Mouse (Mus musculus) T-helper 1 cell (primary cell): ENCODE measurements around the gene Cyp1a1.
"Not testable (repeated sequence)": the region's sequence is repeated elsewhere in the genome, so short reads cannot be mapped to it uniquely, and the experiment has no call there.

Source experiments
- in situ Hi-C: fragments of 300-600 bp; cut with MboI, MseI; formaldehyde crosslinking; loops from one replicate; pipeline ENCODE4 v1.15.1; 2025; ENCODE audit warnings: high pct_unique_total_duplicates

The Cyp1a1 gene

GRCm38 (mm10) chr9:57697380-57697779 is 9.7 kb downstream of the Cyp1a1 start:
- in situ Hi-C loops = no loop called here

GRCm38 (mm10) chr9:57698466-57699150 is 10.9 kb downstream of the Cyp1a1 start:
- in situ Hi-C loops = no loop called here

GRCm38 (mm10) chr9:57706496-57706895 is 18.8 kb downstream of the Cyp1a1 start:
- in situ Hi-C loops = no loop called here

GRCm38 (mm10) chr9:57708068-57708719 is 20.5 kb downstream of the Cyp1a1 start, which contains the start of gene Edc3:
TSS of gene Edc3 (plus strand) at chr9:57708540.
- in situ Hi-C loops = no loop called here

GRCm38 (mm10) chr9:57708720-57709274 is 21.1 kb downstream of the Cyp1a1 start:
- in situ Hi-C loops = no loop called here

GRCm38 (mm10) chr9:57710214-57710613 is 22.5 kb downstream of the Cyp1a1 start:
- in situ Hi-C loops = not testable (repeated sequence)

- in situ Hi-C loops = no loop called here
Observed at GRCm38 (mm10) chr9:57712194-57712593, 24.5 kb downstream of the Cyp1a1 start.

- in situ Hi-C loops = no loop called here
Observed at GRCm38 (mm10) chr9:57718408-57718807, 30.7 kb downstream of the Cyp1a1 start.

- in situ Hi-C loops = no loop called here
Observed at GRCm38 (mm10) chr9:57720736-57721135, 33.0 kb downstream of the Cyp1a1 start.

- in situ Hi-C loops = no loop called here
Observed at GRCm38 (mm10) chr9:57722371-57722770, 34.6 kb downstream of the Cyp1a1 start.

- in situ Hi-C loops = no loop called here
Observed at GRCm38 (mm10) chr9:57723315-57723715, 35.6 kb downstream of the Cyp1a1 start.

- in situ Hi-C loops = no loop called here
Observed at GRCm38 (mm10) chr9:57723796-57724195, 36.1 kb downstream of the Cyp1a1 start.

GRCm38 (mm10) chr9:57724701-57725100 is 37.0 kb downstream of the Cyp1a1 start:
- in situ Hi-C loops = no loop called here

GRCm38 (mm10) chr9:57728312-57728711 is 40.6 kb downstream of the Cyp1a1 start:
- in situ Hi-C loops = no loop called here

- in situ Hi-C loops = no loop called here
Observed at GRCm38 (mm10) chr9:57733606-57734005, 45.9 kb downstream of the Cyp1a1 start.

- in situ Hi-C loops = no loop called here
Observed at GRCm38 (mm10) chr9:57739863-57740262, 52.1 kb downstream of the Cyp1a1 start.

- in situ Hi-C loops = no loop called here
Observed at GRCm38 (mm10) chr9:57744462-57745091, 56.8 kb downstream of the Cyp1a1 start.

GRCm38 (mm10) chr9:57747067-57747466 is 59.3 kb downstream of the Cyp1a1 start:
- in situ Hi-C loops = no loop called here

- in situ Hi-C loops = no loop called here
Observed at GRCm38 (mm10) chr9:57748137-57748536, 60.4 kb downstream of the Cyp1a1 start.

GRCm38 (mm10) chr9:57748831-57749230 is 61.1 kb downstream of the Cyp1a1 start:
- in situ Hi-C loops = no loop called here

GRCm38 (mm10) chr9:57750901-57751300 is 63.2 kb downstream of the Cyp1a1 start:
- in situ Hi-C loops = loop anchor here (10.0 kb wide), 1 partner anchor 86 kb away; no protein-coding TSS in a partner anchor
